9 mouse cellular contexts compared by ENCODE assay signal in the genomic region with DNA sequence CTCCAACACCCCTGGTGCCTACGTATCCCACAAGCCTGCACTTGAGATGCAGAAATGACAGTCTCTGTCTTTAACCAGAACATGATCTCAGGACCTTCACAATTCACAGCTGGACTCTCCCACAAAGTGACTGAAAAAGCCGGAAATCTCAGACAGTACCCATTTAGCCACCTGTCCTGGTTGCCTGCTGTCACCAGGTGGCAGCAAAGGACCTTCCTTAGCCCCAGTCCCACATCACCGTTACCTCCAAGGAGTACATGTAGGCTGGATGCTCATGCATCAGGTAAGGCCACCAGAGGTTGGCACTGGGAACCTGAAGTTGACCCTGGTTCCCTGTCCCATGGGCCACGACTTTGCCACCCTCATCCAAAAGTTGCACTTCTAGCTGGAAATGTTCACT. TPM values are rescaled to one million over a fixed set of nuclear protein-coding genes. Genes with fewer than 3 reads are reported as not detected.
A peak's percentile ranks its signal among the peaks of the same experiment; 100 is the strongest.
DNase-seq lines count a peak whose midpoint lies in the region; ATAC-seq and TF ChIP-seq lines count a peak whose summit lies in the region.
"Had no signal": no experiment of that assay in that cellular context is flagged by ENCODE, and none has a peak within 500 bp of the region (broad histone marks: within the 10 kb centered on the region; RNA-seq: fewer than 3 reads in every experiment).

No protein-coding gene starts in this region.

- H3K4me1 ChIP-seq in kidney, postnatal 0 days (replicated peaks; ENCODE audit: insufficient read depth, low read length), result peaks cover 13% of the 10 kb centered on the region; the same call in 1 of the 2 replicates

- H3K27ac ChIP-seq in kidney, postnatal 0 days, result no peak overlapping the region
- H3K27ac ChIP-seq: liver, embryonic 13.5 days had no signal

- TF ChIP-seq CTCF in kidney, postnatal 0 days (IDR thresholded peaks at IDR 0.05; ENCODE audit: low read depth), result peak; percentile 88

- 28% methylated on average over 4 of the region's 4 CpGs for WGBS in kidney, postnatal 0 days

- DNase-seq in frontal cortex, postnatal 25 days (ENCODE audit: low spot score in 2 of 2), result peak; percentile 28 to 30
- peak; percentile 39 to 47 for DNase-seq in urinary bladder, postnatal 36 days (ENCODE audit: low spot score in 2 of 2)
- DNase-seq in urinary bladder, adult 2 months (ENCODE audit: low spot score), result no peak
- peak; percentile 78 for DNase-seq in embryo, embryonic 10.5 days (ENCODE audit: low spot score)
- peak; percentile 81 for DNase-seq in kidney, postnatal 0 days (ENCODE audit: low spot score)
- peak; percentile 59 for DNase-seq in lung, postnatal 10 days
- peak; percentile 53 for DNase-seq in spleen, adult 12 weeks (ENCODE audit: low spot score)
- DNase-seq: liver, embryonic 13.5 days had no signal

- ATAC-seq in frontal cortex, adult (ENCODE audit: low TSS enrichment), result no peak
- ATAC-seq in kidney, postnatal 0 days (replicated peaks; ENCODE audit: low FRiP score, low read depth), result no peak

- no peaks in the 10 kb centered on the region for H3K9me3 ChIP-seq in kidney, postnatal 0 days (replicated peaks; ENCODE audit: low read length)
- H3K9me3 ChIP-seq: liver, embryonic 13.5 days had no signal

- no peak overlapping the region for H3K9ac ChIP-seq in kidney, postnatal 0 days (ENCODE audit: low read depth, low read length)
- H3K9ac ChIP-seq: liver, embryonic 13.5 days had no signal

- no peaks in the 10 kb centered on the region for H3K27me3 ChIP-seq in kidney, postnatal 0 days (ENCODE audit: insufficient read depth, low read length)
- H3K27me3 ChIP-seq: liver, embryonic 13.5 days had no signal

- no peak overlapping the region for H3K4me2 ChIP-seq in kidney, postnatal 0 days (ENCODE audit: low read length)
- H3K4me2 ChIP-seq: liver, embryonic 13.5 days had no signal

- no peak overlapping the region for H3K4me3 ChIP-seq in kidney, postnatal 0 days (replicated peaks; ENCODE audit: low read depth, low read length)
- H3K4me3 ChIP-seq: liver, embryonic 13.5 days had no signal

- 0 out of 2 replicates have a peak, but pooled peaks cover 3% of the 10 kb centered on the region for H3K36me3 ChIP-seq in kidney, postnatal 0 days (ENCODE audit: insufficient read depth, low read length)

RNA-seq across cellular contexts. Expression of a gene that starts 3.8 kb away (rescaled TPM):
- 42.0 and 43.1 TPM in 2 replicates for polyA plus RNA-seq in urinary bladder, adult 2 months (2012; rRNA removed)
- 51.2 and 52.7 TPM in 2 replicates for polyA plus RNA-seq in kidney, postnatal 0 days (2015; fragmentation: Nextera tagmentation; extraction: Ambion mirVana)

RNA-seq across cellular contexts. Expression of a gene that starts 29.9 kb away (rescaled TPM):
- 20.1 and 20.8 TPM in 2 replicates for polyA plus RNA-seq in urinary bladder, adult 2 months (2012; rRNA removed)
- 86.4 and 94.1 TPM in 2 replicates for polyA plus RNA-seq in kidney, postnatal 0 days (2015; fragmentation: Nextera tagmentation; extraction: Ambion mirVana)

RNA-seq across cellular contexts. Expression of a gene that starts 30.0 kb away (rescaled TPM):
- polyA plus RNA-seq in urinary bladder, adult 2 months (2012; rRNA removed), result 26.6 and 28.6 TPM in 2 replicates
- polyA plus RNA-seq in kidney, postnatal 0 days (2015; fragmentation: Nextera tagmentation; extraction: Ambion mirVana), result 36.8 and 42.8 TPM in 2 replicates

RNA-seq across cellular contexts. Expression of a gene that starts 57.3 kb away (rescaled TPM):
- 19.1 and 20.7 TPM in 2 replicates for polyA plus RNA-seq in urinary bladder, adult 2 months (2012; rRNA removed)
- 19.4 and 20.7 TPM in 2 replicates for polyA plus RNA-seq in kidney, postnatal 0 days (2015; fragmentation: Nextera tagmentation; extraction: Ambion mirVana)
